Mouse (Mus musculus) cerebellum, adult 2 months (tissue): Measurements from ENCODE around the gene Psmc2.

Experiments used
- CTCF ChIP-seq: fragments of 200-500 bp; IDR thresholded peaks from 2 replicates; pipeline ENCODE4 v1.5.1; 2011; ENCODE audit warnings: low read depth, mild to moderate bottlenecking, control low read depth, low read length, moderate library complexity, borderline replicate concordance; ENCODE audit not compliant: insufficient read depth
- POLR2A ChIP-seq: fragments of 200-500 bp; IDR thresholded peaks from 2 replicates; pipeline ENCODE4 v1.6.1; 2011; ENCODE audit warnings: low read length, control low read depth, borderline replicate concordance; ENCODE audit not compliant: insufficient read depth

DNA sequence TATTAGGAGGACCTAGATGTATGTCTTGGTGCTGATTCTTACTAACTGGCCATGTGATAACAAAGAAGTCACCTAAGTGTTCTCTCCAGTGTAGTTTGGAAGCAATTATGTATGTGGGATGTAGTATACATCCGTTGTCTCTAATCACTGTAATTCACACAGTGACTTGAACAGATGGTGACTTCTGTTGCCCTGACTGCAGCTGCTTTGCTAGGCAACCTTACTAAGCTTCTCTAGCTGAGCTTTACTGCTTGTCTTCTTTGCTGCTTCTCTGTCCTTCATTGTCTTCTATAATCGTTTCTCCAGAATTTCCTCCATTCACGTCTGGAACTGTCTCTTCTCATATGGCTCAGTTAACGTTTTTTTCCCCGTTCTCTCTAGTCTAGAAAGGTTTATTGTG is 4.0 kb downstream of the Psmc2 start:
- TF ChIP-seq POLR2A (no peak), CTCF (no peak)
